Mouse (Mus musculus) bone marrow, adult 2 months (tissue): ENCODE results near the gene Ipo13. TPM values are rescaled to one million over a fixed set of nuclear protein-coding genes. Genes with fewer than 3 reads are reported as not detected.

Source experiments
- H3K27ac ChIP-seq: fragments of 200-500 bp; 2 replicates; pipeline ENCODE4 v1.5.1; 2012; ENCODE audit warnings: low read depth, mild to moderate bottlenecking, control low read depth, inconsistent platforms, low read length; ENCODE audit not compliant: control insufficient read depth, poor library complexity, insufficient read depth
- H3K4me1 ChIP-seq: fragments of 200-500 bp; 2 replicates; pipeline ENCODE4 v1.6.1; 2011; ENCODE audit warnings: low read length; ENCODE audit not compliant: control insufficient read depth, insufficient read depth
- H3K4me3 ChIP-seq: fragments of 200-500 bp; replicated peaks from 2 replicates; pipeline ENCODE3; 2011; ENCODE audit warnings: mild to moderate bottlenecking, low read depth, low read length, control low read depth; ENCODE audit not compliant: control insufficient read depth
- CTCF ChIP-seq: fragments of 200-500 bp; IDR thresholded peaks from 2 replicates; pipeline ENCODE4 v1.5.1; 2011; ENCODE audit warnings: low read length, control low read depth; ENCODE audit not compliant: control insufficient read depth, insufficient read depth
- POLR2A ChIP-seq: fragments of 200-500 bp; IDR thresholded peaks from 2 replicates; pipeline ENCODE4 v1.6.1; 2011; ENCODE audit warnings: low read depth, mild to moderate bottlenecking, control low read depth, low read length, borderline replicate concordance; ENCODE audit not compliant: control insufficient read depth
- WGBS: fragments of 180-500 bp; shearing (Covaris S2); methylation state at CpG from one replicate; pipeline ENCODE4 v1.1.7; 2018; 5-methylcytosine and 5-hydroxymethylcytosine counted together
- polyA plus RNA-seq: library from polyadenylated mRNA; stranded (reverse); fragments of >200 nt; gene quantifications from 2 replicates; pipeline ENCODE4 v1.2.4, GENCODE M21; 2011; ENCODE audit warnings: low replicate concordance; ENCODE audit not compliant: missing spikeins, insufficient read depth, insufficient read length

Gene Ipo13
- polyA plus RNA-seq, 1 experiment = 93.1 TPM

- Histone ChIP-seq H3K27ac (peak within 1 kb of the TSS; percentile 44), H3K4me1 (no peaks in the 10 kb centered on the region), H3K4me3 (peak within 1 kb of the TSS; percentile 46)
- TF ChIP-seq CTCF (no peak), POLR2A (peak; percentile 14; the same call in 1 of the 2 replicates)
- WGBS = 5% methylated on average over 33 of the region's 33 CpGs
These were observed 14.6 kb upstream of the Ipo13 start, which contains the start of gene Artn for GRCm38 (mm10) chr4:117929391-117929881. TSS of gene Artn (minus strand) at chr4:117929763.

GRCm38 (mm10) chr4:117928699-117929241 is 14.0 kb upstream of the Ipo13 start:
- peak overlapping the region; percentile 44 for H3K27ac ChIP-seq
- H3K4me3 ChIP-seq = peak overlapping the region; percentile 46
- peak; percentile 54 for TF ChIP-seq CTCF
- no peak; the same call in 1 of the 2 replicates for TF ChIP-seq POLR2A
- no peaks in the 10 kb centered on the region for H3K4me1 ChIP-seq
- WGBS = 3% methylated on average over 13 of the region's 13 CpGs

- TF ChIP-seq CTCF = peak; percentile 67
- TF ChIP-seq POLR2A = no peak
- H3K4me3 ChIP-seq = no peak overlapping the region
- H3K4me1 ChIP-seq = no peaks in the 10 kb centered on the region
- 30% methylated on average over 6 of the region's 6 CpGs for WGBS
- H3K27ac ChIP-seq = no peak overlapping the region
These were observed 13.4 kb upstream of the Ipo13 start for GRCm38 (mm10) chr4:117928234-117928633.

GRCm38 (mm10) chr4:117926545-117927482 is 12.0 kb upstream of the Ipo13 start:
- H3K27ac ChIP-seq = no peak overlapping the region
- 3% methylated on average over 70 of the region's 71 CpGs for WGBS
- no peaks in the 10 kb centered on the region for H3K4me1 ChIP-seq
- TF ChIP-seq CTCF (no peak), POLR2A (no peak)
- no peak overlapping the region for H3K4me3 ChIP-seq

GRCm38 (mm10) chr4:117924916-117925315 is 10.1 kb upstream of the Ipo13 start:
- Histone ChIP-seq H3K27ac (no peak overlapping the region), H3K4me1 (peaks cover 1% of the 10 kb centered on the region; the same call in 1 of the 2 replicates), H3K4me3 (no peak overlapping the region)
- no peak for TF ChIP-seq CTCF
- TF ChIP-seq POLR2A = no peak
- WGBS = 28% methylated on average over 6 of the region's 6 CpGs

- peaks cover 1% of the 10 kb centered on the region; the same call in 1 of the 2 replicates for H3K4me1 ChIP-seq
- WGBS = 71% methylated on average over 2 of the region's 2 CpGs
- TF ChIP-seq POLR2A = no peak
- no peak for TF ChIP-seq CTCF
- no peak overlapping the region for H3K27ac ChIP-seq
- H3K4me3 ChIP-seq = no peak overlapping the region
These were observed 8.7 kb upstream of the Ipo13 start for GRCm38 (mm10) chr4:117923450-117923849.

GRCm38 (mm10) chr4:117921358-117921757 is 6.6 kb upstream of the Ipo13 start:
- TF ChIP-seq CTCF = no peak
- TF ChIP-seq POLR2A = no peak
- WGBS = 76% methylated on average over 2 of the region's 2 CpGs

GRCm38 (mm10) chr4:117918762-117919161 is 4.0 kb upstream of the Ipo13 start:
- Histone ChIP-seq H3K4me3 (no peak overlapping the region), H3K4me1 (peaks cover 1% of the 10 kb centered on the region; the same call in 1 of the 2 replicates), H3K27ac (no peak overlapping the region)
- no peak for TF ChIP-seq POLR2A
- TF ChIP-seq CTCF = no peak
- 17% methylated on average over 5 of the region's 5 CpGs for WGBS

More at GRCm38 (mm10) chr4:117921358-117921757, 6.6 kb upstream of the Ipo13 start:
- peaks cover 1% of the 10 kb centered on the region; the same call in 1 of the 2 replicates for H3K4me1 ChIP-seq
- no peak overlapping the region for H3K4me3 ChIP-seq
- no peak overlapping the region for H3K27ac ChIP-seq
